Mouse (Mus musculus): ENCODE measurements around the gene Fam72a. TPM values are rescaled to one million over a fixed set of nuclear protein-coding genes. Genes with fewer than 3 reads are reported as not detected.
A peak's percentile ranks its signal among the peaks of the same experiment; 100 is the strongest.
"Not testable (repeated sequence)": the region's sequence is repeated elsewhere in the genome, so short reads cannot be mapped to it uniquely, and the experiment has no call there.

The Fam72a gene
- total RNA-seq, 2 experiments from 2014 or later, result 0.27 to 0.33 TPM

DNA sequence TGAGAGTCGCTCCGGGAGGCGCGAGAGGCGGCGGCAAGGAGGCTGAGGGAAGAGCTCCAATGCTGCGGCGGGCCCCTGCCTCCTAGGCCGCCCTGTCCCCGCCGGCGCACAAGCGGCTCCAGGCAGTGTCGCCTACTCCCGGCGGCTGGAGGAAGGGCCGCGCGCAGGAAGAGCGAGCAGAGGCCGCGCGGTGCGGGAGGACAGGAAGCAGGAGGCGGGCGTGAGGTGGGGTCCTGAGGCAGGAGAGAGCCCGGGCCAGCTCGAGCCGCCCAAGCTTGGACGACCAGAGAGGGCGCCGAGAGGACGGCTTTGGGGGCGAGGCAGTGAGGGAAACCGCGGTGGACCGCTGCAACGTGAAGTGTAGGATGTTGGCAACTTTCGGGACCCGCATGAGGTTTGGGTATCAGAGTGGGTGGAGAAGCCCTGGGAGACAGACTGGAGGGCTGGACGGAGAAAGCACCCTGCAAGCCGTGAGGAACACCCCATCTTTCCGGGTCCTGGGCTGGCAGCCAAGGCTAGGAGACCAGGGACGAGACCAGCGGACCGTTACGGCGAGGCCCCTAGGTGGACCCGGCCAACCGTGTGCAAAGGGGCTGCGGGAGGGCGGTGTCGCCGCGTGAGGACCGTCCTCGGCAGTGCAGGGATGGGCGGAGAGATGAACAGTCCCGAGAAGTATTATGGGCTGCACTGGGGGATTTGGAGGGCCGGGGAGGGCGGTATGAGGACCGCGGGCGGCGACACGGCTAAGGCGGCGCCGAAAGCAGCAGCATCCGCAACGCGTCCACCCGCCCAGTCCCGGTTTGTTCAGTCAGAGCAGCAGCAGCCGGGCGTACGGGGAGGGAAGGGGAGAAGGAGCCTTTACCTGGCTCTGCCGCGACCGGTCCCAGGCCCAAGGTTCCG lies 1.1 kb upstream of the Fam72a start:
- DNase-seq, result peak; percentile 66

DNA sequence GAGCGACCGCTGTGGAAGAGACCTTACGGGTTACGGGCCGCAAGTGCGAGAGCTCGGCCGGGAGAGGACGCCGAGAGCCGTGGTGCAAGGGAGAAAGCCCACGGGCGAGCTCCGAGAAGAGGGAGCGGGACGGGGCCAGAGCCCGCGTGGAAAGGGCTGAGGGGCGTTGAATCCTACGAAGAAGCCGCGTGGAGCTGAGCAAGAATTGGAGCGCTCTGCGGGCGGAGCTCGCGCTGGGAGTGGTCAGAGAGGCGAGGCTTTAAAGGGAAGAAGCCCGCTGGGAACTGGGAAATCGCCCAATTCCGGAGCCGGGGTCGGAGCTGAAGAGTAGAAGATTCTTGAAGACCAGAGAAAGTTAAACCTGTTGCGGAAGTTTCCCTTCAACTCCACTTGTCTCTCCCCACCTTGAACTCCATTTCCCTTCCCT lies 391 bp downstream of the Fam72a start:
- peak; percentile 60 for DNase-seq

DNA sequence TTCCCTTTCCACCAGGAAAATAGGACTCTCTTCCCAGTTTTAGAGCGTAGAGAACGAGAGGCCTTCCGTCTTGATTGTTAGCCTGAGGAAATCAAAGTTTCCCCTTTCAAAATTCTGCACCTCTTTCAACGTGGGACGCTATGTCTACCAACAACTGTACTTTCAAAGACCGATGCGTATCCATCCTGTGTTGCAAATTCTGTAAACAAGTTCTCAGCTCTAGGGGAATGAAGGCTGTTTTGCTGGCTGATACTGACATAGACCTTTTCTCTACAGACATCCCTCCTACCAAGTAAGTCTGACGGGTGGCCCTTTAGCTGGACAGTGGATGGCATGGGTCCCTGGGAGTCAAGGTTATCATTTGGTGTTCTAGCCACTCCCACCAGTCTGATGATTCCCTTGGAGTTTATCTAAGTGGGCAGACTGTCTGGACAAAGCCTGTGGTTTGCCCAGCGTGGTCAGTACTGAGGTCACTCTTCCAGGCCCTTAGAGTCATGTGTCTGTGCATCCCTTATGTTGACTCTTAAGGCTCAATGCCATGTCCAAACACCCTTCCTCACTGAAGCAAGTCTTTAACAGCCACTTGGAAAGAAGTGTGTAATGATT lies 961 bp downstream of the Fam72a start:
- no peak for DNase-seq

DNA sequence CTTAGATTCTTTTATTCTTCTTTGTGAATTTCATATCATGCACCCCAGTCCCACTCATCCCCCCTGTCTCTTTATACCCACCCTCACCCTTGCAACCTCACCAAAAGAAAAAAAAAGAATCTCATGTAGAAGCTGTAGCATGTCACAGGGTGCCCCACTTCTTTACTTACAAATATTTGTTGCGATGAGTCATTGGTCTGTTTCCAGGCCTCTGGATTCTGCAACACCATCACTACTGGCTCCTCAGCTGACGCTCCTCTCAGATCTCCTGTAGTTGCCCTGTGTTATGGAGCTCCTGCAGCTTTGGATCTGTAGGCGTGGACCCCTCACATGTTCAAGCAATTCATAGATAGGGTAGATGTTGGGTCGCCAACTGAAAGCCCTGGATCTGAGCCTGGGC lies 12.1 kb downstream of the Fam72a start:
- DNase-seq, result no peak

DNA sequence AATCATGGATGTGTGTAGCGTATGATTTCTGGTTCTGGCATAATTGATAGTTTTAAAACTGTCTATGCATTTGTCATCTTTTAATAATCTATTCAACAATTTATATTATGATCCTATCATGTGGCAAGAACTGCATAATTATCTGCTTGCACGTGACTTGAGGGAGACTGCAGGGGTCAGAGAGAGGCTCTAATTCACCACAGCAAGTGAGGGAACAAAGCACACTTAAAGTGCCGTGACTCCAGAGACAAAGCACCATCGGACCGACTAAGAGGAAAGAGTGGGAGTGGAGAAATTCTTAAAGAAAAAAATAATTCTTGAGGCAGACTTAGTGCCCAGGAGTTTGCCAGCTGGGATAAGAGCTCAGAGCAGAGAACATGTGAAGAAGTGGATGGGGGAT lies 13.1 kb downstream of the Fam72a start:
- no peak for DNase-seq

DNA sequence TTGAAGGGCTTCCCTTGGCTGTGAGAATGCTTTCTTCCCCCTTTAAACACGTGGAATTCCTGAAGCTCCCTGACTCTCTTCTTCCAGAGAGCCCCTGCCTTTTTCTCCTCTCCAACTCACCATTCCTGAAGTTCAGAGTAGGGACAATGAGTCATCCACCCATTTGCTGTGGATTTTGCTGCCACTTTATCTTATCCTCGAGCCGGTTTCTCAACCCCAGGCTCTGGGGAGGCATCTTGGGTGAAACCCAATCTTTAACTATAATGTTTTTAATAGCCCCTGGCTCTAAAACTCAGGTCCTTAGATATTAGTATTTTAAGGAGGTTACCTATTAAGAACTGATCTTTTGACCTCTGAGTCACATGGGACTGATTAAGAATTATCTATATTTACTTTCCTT lies 13.7 kb downstream of the Fam72a start:
- no peak for DNase-seq

DNA sequence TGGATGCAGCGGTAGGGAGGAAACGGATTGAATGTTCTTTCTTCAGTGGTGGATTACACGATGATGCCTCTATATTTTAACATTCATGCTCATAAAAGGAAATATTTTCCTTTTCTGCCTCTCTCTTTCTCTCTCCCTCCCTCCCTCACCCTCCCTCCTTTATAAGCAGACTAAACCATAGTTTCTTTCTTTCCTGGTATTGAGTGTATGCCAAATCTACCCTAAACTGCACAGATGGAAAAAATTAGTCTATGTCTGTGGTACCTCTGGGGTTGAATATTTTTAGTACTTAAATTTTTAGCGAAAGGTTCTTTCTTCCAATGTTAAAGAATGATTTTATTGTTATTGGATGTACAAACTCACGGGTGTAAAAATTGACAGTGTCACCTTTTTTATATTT lies 14.2 kb downstream of the Fam72a start:
- no peak for DNase-seq

DNA sequence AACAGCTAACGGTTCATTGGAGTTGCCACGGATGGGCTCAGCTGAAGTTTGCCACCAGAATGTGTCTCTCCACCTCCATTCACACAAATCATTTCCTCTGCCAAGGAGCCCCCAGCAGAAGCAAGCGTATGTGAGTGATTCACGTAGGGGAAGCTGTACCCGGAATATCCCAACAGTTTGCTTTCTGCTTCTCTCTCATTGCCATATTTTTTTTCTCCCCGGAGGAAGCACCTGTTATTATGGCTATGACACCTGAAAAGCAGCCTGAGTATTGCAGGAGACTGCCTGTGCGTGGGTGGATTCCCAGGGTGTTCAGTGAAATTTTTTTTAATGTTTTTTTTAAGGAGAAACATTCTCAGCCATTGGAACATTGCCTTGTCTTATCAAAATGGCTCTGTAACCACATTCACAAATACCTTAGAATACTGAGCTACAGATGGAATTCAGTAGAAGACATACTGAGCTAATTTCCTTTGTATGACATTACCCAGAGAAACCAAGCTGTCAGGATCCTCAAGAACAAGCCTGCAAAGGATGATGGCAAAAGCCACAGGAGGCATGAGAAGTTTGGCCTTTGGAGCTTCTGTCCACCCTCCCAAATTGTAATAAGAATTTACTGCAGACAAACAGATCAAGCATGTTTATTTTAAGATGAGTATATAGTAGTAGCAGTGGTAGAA lies 16.3 kb downstream of the Fam72a start:
- no peak for DNase-seq

DNA sequence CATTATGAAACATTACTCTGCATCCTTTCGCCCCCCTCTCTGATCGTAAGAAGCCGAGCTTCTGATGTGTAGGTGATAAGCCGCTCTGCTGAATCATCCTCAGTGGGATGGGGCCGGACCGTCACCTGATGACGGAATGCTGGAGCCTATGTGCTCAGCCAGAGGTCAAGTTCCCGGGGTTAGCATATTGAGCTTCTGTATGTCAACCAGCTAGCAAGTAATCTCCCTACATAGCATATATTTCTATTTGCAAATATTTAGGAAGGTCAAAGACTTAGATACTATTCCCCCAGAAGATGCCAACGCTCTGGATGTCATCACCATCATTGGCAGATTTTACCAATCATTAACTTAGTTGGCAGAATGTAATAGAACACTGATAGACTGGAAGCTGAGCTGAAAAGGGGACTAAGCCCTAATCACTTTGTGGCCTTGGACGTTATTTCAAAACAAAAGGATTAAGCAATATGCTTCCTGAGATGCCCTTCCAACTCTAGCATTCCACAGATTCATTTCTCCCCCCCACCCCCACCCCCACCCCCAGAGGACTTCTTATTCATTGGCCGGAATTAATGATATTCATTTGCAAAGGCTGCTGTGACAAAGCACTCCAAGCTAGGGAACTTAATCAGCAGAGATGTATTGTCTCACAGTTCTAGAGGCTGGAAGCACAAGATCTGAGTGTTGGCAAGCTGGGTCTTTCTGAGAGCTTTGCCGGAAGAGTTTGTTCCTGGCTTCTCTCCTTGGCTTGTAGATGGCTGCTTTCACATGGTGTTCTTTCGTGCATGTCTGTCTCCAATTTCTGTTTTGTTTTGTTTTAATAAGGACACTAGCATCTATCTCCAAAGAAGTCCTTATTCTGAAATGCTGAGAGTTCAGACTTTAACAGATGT lies 19.3 kb downstream of the Fam72a start:
- DNase-seq, result no peak

DNA sequence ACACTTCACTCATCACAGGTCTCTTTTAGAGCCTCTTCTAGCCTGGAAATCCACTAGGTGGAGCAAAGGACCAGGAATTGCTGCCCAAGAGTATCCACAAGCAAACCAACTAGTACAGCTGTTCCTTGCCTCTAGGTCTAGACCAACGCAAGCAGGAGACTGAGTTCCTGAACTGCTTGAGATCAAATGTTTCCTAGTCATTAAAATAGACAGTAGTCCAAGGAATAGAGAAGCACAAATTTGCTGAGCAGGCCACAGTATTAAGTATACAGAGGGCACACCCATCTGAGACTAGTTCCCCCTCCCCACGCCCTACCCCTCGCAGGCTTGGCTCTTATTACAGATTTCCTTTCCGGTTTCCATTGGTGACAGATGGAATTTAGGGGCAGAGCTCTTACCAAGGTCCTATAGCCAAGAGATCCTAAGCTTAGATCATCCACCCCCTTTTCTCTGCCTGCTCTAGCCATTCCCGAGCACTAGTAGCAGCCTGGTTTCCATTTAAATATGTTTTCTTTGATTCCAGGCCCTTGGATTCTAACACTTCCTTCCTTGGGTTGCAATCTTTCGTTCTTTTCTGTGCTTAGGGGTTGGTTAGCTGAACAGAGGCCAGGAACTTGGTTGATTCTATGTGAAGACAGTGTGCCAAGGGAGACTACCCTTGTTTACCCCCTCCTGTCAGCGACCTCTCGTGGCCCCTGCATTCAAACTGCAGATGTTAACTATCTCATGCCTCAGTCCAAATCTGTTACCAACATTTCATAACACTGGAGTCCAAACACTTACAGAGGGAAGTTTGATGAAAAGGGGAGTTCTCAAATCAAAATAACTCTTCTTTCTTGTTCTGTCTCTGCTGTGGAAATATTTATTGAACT lies 21.0 kb downstream of the Fam72a start:
- DNase-seq, result peak; percentile 49

DNA sequence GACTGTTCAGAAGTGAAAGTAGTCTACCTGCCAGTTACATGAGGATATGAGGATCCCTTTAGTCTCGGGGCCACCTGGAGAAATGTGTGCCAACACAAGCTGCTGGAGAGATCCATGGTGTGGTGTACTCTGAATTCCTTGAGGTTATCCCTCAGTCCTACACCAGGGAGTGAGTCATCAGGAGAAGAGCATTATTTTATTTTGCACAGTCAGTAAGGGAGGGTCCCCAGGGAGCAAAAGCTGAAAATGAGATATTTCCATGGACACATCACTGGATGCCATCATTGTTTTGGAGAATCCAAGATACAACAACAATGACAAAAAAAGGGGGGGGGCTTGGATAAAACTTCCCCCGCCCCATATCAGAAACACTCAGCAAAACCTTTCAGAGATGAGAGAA lies 24.3 kb downstream of the Fam72a start:
- no peak for DNase-seq

DNA sequence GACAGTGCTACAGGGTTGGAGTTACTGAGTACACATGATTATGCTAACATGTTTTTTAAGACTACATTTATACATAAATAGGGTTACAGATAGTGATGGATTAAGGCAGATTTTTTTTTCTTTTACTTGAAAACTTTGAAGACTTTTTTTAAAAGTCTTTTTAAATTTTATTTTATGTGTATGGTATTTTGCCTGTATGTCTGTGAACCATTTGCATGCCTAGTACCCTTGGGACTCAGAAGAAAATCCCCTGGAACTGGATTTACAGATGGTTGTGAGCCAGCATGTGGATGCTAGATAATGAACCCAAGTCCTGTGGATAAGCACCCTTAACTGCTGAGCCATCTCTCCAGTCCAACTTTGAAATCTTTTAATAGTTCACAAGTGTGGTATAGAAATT lies 25.7 kb downstream of the Fam72a start:
- DNase-seq, result no peak

DNA sequence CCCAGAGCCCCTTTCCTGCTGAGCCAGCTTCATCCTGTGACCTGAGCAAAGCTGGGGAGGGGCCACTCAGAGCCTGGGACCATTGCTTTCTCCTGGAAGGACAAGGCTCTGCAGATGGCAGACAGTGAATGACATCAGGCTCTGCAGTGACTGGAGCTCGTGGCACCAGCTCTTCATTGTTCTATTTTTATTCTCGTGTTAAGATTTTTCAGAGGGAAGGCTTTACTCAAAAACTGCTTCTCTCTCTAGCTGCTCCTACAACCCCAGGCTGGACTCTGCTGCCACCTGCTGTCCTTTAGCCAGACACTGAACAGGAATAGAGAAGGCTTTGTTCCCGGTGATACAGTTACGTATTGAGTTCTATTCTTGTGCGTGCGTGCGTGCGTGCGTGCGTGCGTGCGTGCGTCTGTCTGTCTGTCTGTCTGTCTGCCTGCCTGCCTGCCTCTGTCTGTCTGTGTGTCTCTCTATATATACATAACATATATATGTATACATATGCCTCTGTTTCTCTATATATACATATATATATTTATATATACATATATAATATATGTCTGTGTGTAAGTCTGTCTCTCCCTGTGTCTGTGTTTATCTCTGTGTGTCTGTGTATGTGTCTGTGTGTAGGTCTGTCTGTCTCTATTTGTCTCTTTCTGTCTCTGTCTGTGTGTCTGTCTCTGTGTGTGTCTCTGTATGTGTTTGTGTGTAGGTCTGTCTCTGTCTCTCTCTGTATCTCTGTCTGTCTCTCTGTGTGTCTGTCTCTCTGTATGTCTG lies 27.5 kb downstream of the Fam72a start:
- DNase-seq, result peak; percentile 59

DNA sequence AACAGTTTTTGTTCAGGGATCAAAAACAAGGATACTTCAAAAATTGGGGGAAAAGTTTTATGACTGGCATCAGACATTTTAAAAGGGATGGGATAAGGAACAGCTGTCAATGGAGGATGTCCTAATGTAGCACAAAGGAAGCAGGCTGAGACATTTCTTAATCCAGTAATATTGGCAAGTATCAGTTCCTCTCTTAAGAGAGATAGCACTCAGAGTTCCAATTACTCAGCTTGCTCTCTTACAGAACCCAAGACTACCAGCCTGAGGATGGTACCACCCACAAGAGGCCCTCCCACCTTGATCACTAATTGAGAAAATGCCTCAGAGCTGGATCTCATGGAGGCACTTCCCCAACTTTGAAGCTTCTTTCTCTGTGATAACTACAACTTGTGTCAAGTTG lies 32.8 kb downstream of the Fam72a start:
- no peak for DNase-seq

DNA sequence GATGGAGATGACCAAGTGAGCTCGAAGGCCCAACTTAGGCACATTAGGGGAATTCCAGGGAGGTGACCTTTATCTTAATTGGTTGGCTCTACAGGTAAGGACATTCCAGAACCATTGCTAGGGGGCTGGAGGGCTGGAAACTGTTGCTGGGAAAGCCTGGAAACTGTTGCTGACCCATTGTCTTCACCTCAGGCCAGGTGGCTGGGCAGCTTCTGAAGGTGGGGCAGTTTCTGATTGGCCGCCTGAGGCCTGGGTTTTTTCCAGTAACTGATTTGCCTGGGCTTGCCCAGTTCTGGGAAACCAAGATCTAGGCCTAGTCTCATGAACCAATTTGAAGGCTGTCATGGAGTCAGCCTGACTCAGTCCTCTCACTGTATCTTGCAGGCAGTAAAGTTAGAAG lies 34.4 kb downstream of the Fam72a start:
- no peak for DNase-seq

DNA sequence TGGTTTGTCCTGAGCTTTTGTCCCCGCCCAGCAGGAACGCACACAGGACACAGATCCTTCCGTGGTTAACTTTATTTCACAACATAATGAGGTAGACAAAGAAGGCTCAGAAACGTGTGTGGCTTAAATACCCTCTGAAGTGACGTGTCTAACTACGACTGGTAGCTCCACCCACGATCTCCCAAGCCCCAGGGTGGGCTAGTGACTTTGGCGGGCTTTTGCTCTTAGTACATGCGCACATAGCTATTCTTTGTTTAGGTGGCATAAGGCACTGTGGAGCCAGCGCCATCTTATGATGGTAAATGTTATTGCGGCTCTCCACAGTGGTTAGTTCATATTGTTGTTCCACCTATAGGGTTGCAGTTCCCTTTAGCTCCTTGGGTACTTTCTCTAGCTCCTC lies 38.4 kb downstream of the Fam72a start:
- not testable (repeated sequence) for DNase-seq

DNA sequence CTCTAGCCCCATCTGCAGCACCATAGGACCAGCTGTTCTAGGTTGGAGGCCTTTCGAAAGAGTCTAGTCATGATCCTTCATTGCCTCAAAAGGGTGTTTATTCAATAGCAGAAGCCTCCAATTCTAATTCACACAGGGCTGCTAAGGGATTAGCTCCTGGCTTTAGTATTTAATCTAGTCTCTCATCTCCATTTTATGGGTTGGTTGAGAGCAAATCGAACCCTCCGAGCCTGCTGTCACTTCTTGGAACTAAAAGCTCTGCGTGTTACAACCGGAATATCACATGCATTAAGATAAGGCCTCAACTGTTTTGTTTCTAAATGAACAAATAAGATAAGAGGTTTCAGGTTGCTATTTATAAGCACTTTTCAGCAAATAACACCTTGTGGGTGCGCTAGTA lies 42.0 kb downstream of the Fam72a start:
- DNase-seq, result no peak

DNA sequence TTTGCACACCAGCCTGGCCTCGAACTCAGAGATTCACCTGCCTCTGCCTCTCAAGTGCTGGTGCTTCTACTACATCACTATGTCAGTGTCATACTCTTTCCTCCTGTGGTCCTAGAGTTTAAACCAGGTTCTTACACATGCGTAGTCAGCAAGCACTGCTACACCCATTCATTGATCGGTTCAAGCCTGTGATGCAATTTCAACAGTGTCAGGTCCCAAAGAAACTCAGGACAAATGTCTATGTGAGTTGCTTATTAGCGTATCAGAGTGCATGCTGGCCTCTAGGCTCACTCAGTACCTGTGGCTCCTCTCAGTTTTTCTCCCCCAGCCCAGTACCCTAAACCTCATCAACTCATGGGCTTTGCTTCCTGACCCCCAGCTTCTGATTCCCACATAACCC lies 42.7 kb downstream of the Fam72a start:
- DNase-seq, result no peak

DNA sequence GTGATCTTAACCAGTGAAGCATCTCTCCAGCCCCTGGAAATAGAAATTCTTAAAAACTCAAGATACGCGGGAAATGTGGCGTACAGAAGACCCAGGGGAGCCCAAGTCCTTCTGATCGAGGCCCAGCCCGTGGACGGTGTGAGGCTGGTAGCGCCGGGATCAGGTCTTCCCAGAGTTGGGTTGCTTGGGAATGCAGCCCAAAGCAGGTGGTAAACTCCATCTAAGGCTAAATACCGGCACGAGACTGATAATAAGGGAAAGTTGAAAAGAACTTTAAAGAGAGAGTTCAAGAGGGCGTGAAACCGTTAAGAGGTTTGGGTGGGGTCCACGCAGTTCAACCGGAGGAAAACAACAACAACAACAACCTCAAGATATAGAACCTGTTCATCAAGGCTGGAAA lies 46.0 kb downstream of the Fam72a start:
- no peak for DNase-seq

DNA sequence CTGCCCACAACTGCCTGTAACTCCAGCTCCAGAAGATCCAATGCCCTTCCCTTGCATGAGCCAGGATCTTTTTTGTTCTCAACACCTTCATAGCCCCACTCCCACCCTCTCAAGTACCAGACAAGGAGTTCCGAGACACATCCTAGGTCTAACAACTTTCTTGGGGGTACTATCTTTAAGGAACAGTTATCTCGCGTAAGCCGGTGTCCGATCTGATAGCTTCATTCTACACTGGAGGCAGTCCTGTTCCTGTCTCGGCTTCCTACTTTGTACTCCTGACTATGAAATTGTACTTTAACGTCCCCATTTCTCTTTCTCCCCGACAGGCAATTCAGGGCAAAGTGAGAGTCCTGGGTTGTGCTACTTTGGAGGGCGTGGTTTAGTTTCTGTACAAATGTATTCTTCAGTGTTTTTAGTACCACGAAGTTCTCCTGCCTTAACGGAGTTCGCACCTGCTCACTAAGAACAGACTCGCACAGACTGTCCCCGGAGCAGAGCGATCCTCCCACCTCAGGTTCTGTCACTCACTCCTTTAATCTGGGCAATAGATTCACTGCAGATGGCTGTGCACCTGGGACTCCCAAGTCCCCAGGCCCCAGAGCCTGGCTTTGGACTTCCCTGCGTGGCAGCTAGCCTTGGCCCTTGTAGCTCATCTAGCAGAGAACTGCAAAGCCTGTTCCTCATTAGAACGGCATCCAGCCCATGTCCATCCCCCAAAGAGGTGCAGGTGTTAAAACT lies 51.4 kb downstream of the Fam72a start:
- DNase-seq, result no peak

Measured in gastrocnemius, postnatal 25 days (tissue).